Mouse (Mus musculus) ovary, postnatal 14 days (tissue): Measurements from ENCODE around the gene Gpx1.

Experiments used
- DNase-seq: peaks from one replicate; pipeline ENCODE4 v3.0.0; 2022; ENCODE audit warnings: low spot score

Gene Gpx1

GRCm38 (mm10) chr9:108339886-108340257 is 1.2 kb downstream of the Gpx1 start:
- no peak for DNase-seq

- DNase-seq, result no peak
These were observed 1.8 kb downstream of the Gpx1 start for GRCm38 (mm10) chr9:108340258-108341138.

- DNase-seq, result no peak
These were observed 2.4 kb downstream of the Gpx1 start for GRCm38 (mm10) chr9:108341139-108341475.

- no peak for DNase-seq
These were observed 3.1 kb downstream of the Gpx1 start for GRCm38 (mm10) chr9:108341801-108342200.

- DNase-seq, result no peak
These were observed 3.7 kb downstream of the Gpx1 start for GRCm38 (mm10) chr9:108342301-108342831.

GRCm38 (mm10) chr9:108343331-108343730 is 4.6 kb downstream of the Gpx1 start:
- DNase-seq, result no peak

GRCm38 (mm10) chr9:108343835-108344234 is 5.1 kb downstream of the Gpx1 start:
- DNase-seq, result no peak

- DNase-seq, result no peak
These were observed 5.8 kb downstream of the Gpx1 start for GRCm38 (mm10) chr9:108344471-108344870.

GRCm38 (mm10) chr9:108347024-108347423 is 8.3 kb downstream of the Gpx1 start:
- DNase-seq, result no peak

- DNase-seq, result peak; percentile 76
These were observed 9.0 kb downstream of the Gpx1 start, which contains the start of gene Usp4 for GRCm38 (mm10) chr9:108347540-108348289. Usp4 (plus strand) TSS chr9:108347853.

- no peak for DNase-seq
These were observed 9.6 kb downstream of the Gpx1 start for GRCm38 (mm10) chr9:108348290-108348680.

- DNase-seq, result no peak
These were observed 11.0 kb downstream of the Gpx1 start for GRCm38 (mm10) chr9:108349727-108350126.

- no peak for DNase-seq
These were observed 39.5 kb downstream of the Gpx1 start for GRCm38 (mm10) chr9:108378234-108378633.

- DNase-seq, result no peak
These were observed 40.0 kb downstream of the Gpx1 start for GRCm38 (mm10) chr9:108378736-108379135.

- DNase-seq, result no peak
These were observed 40.6 kb downstream of the Gpx1 start for GRCm38 (mm10) chr9:108379294-108379693.

- no peak for DNase-seq
These were observed 42.7 kb downstream of the Gpx1 start for GRCm38 (mm10) chr9:108381382-108381781.

- DNase-seq, result no peak
These were observed 46.3 kb downstream of the Gpx1 start for GRCm38 (mm10) chr9:108385006-108385405.

- DNase-seq, result no peak
These were observed 48.1 kb downstream of the Gpx1 start for GRCm38 (mm10) chr9:108386816-108387215.

- DNase-seq, result no peak
These were observed 49.9 kb downstream of the Gpx1 start for GRCm38 (mm10) chr9:108388601-108389000.

GRCm38 (mm10) chr9:108389220-108389619 is 50.5 kb downstream of the Gpx1 start:
- DNase-seq, result no peak
